Mouse (Mus musculus) forebrain, embryonic 15.5 days (tissue): ENCODE results near the gene Pank2. TPM values are rescaled to one million over a fixed set of nuclear protein-coding genes. Genes with fewer than 3 reads are reported as not detected.
A peak's percentile ranks its signal among the peaks of the same experiment; 100 is the strongest.

Experiments
- ATAC-seq: fragments of 200-750 bp; cut with Nextera tagmentation; replicated peaks from 2 replicates; pipeline ENCODE4 v1.8.0; 2017; ENCODE audit warnings: mild to moderate bottlenecking, moderate TSS enrichment, moderate library complexity
- H3K27ac ChIP-seq: fragments of 300-500 bp; sonication (generic); replicated peaks from 2 replicates; pipeline ENCODE4 v1.5.1; 2015; ENCODE audit warnings: mild to moderate bottlenecking, inconsistent platforms
- H3K27me3 ChIP-seq: fragments of 300-500 bp; sonication (generic); 2 replicates; pipeline ENCODE4 v1.6.1; 2015; ENCODE audit warnings: inconsistent platforms
- H3K36me3 ChIP-seq: fragments of 300-500 bp; sonication (generic); 2 replicates; pipeline ENCODE4 v1.6.1; 2015; ENCODE audit warnings: mild to moderate bottlenecking, inconsistent platforms
- H3K4me1 ChIP-seq: fragments of 300-500 bp; sonication (generic); 2 replicates; pipeline ENCODE4 v1.6.1; 2015; ENCODE audit warnings: inconsistent platforms
- H3K4me2 ChIP-seq: fragments of 300-500 bp; sonication (generic); replicated peaks from 2 replicates; pipeline ENCODE4 v1.6.1; 2015; ENCODE audit warnings: mild to moderate bottlenecking, inconsistent platforms
- H3K4me3 ChIP-seq: fragments of 300-500 bp; sonication (generic); 2 replicates; pipeline ENCODE4 v1.5.1; 2015; ENCODE audit warnings: mild to moderate bottlenecking, inconsistent platforms
- H3K9ac ChIP-seq: fragments of 300-500 bp; sonication (generic); replicated peaks from 2 replicates; pipeline ENCODE4 v1.6.1; 2015; ENCODE audit warnings: mild to moderate bottlenecking, inconsistent platforms
- H3K9me3 ChIP-seq: fragments of 300-500 bp; sonication (generic); 2 replicates; pipeline ENCODE4 v1.6.1; 2016; ENCODE audit warnings: inconsistent platforms
- WGBS: fragments of 180-500 bp; shearing (Covaris S2); methylation state at CpG from one replicate; pipeline ENCODE4 v1.1.7; 2015; ENCODE audit warnings: mixed read lengths; 5-methylcytosine and 5-hydroxymethylcytosine counted together
- polyA plus RNA-seq: library from polyadenylated mRNA; unstranded; fragments of >200 nt; fragmentation: Nextera tagmentation; extraction: Ambion mirVana; gene quantifications from 2 replicates; pipeline ENCODE4 v1.2.1, GENCODE M21; 2015

The Pank2 gene
- polyA plus RNA-seq, 1 experiment from 2014 or later = 37.0 TPM

GRCm38 (mm10) chr2:131234127-131234650, 28.1 kb upstream of the Pank2 start:
- Histone ChIP-seq H3K27me3 (no peaks in the 10 kb centered on the region), H3K27ac (no peak overlapping the region), H3K4me2 (peak overlapping the region; percentile 63), H3K9ac (peak overlapping the region; percentile 32), H3K4me3 (peak overlapping the region; percentile 43), H3K36me3 (no peaks in the 10 kb centered on the region), H3K9me3 (no peaks in the 10 kb centered on the region), H3K4me1 (peaks cover 14% of the 10 kb centered on the region)
- ATAC-seq = peak; percentile 9; the same call in 1 of the 2 replicates
- 14% methylated on average over 28 of the region's 28 CpGs for WGBS

GRCm38 (mm10) chr2:131234970-131235635, 27.2 kb upstream of the Pank2 start:
- Histone ChIP-seq H3K27ac (no peak overlapping the region), H3K4me2 (peak overlapping the region; percentile 63; the same call in 1 of the 2 replicates), H3K4me3 (no peak overlapping the region), H3K9ac (no peak overlapping the region), H3K36me3 (no peaks in the 10 kb centered on the region), H3K4me1 (peaks cover 14% of the 10 kb centered on the region), H3K27me3 (no peaks in the 10 kb centered on the region), H3K9me3 (no peaks in the 10 kb centered on the region)
- WGBS = 86% methylated on average over 7 of the region's 7 CpGs
- ATAC-seq = no peak

- Histone ChIP-seq H3K4me1 (no peaks in the 10 kb centered on the region), H3K4me2 (no peak overlapping the region), H3K27ac (no peak overlapping the region), H3K36me3 (no peaks in the 10 kb centered on the region), H3K9me3 (no peaks in the 10 kb centered on the region), H3K4me3 (no peak overlapping the region), H3K27me3 (no peaks in the 10 kb centered on the region), H3K9ac (no peak overlapping the region)
- ATAC-seq = no peak
These were observed 20.1 kb upstream of the Pank2 start for GRCm38 (mm10) chr2:131242180-131242579.

GRCm38 (mm10) chr2:131242929-131243328, 19.4 kb upstream of the Pank2 start:
- Histone ChIP-seq H3K27ac (no peak overlapping the region), H3K4me1 (no peaks in the 10 kb centered on the region), H3K9me3 (no peaks in the 10 kb centered on the region), H3K27me3 (no peaks in the 10 kb centered on the region), H3K36me3 (no peaks in the 10 kb centered on the region), H3K9ac (no peak overlapping the region), H3K4me3 (no peak overlapping the region), H3K4me2 (no peak overlapping the region)
- 95% methylated on average over 7 of the region's 7 CpGs for WGBS
- ATAC-seq = no peak

- no peak for ATAC-seq
These were observed 8.5 kb upstream of the Pank2 start for GRCm38 (mm10) chr2:131253681-131254328.

GRCm38 (mm10) chr2:131254329-131254713, 8.0 kb upstream of the Pank2 start:
- H3K4me2 ChIP-seq = no peak overlapping the region
- H3K9me3 ChIP-seq = no peaks in the 10 kb centered on the region
- 81% methylated on average over 2 of the region's 2 CpGs for WGBS
- H3K36me3 ChIP-seq = no peaks in the 10 kb centered on the region
- no peaks in the 10 kb centered on the region for H3K4me1 ChIP-seq
- no peak for ATAC-seq
- H3K27ac ChIP-seq = no peak overlapping the region
- H3K9ac ChIP-seq = no peak overlapping the region
- H3K4me3 ChIP-seq = no peak overlapping the region
- no peaks in the 10 kb centered on the region for H3K27me3 ChIP-seq

More at GRCm38 (mm10) chr2:131253681-131254328, 8.5 kb upstream of the Pank2 start:
- H3K9me3 ChIP-seq = no peaks in the 10 kb centered on the region
- H3K27me3 ChIP-seq = no peaks in the 10 kb centered on the region
- no peak overlapping the region for H3K4me2 ChIP-seq
- H3K9ac ChIP-seq = no peak overlapping the region
- no peaks in the 10 kb centered on the region for H3K4me1 ChIP-seq
- H3K27ac ChIP-seq = no peak overlapping the region
- no peak overlapping the region for H3K4me3 ChIP-seq
- WGBS = 36% methylated on average over 7 of the region's 7 CpGs
- no peaks in the 10 kb centered on the region for H3K36me3 ChIP-seq

GRCm38 (mm10) chr2:131255738-131256137, 6.6 kb upstream of the Pank2 start:
- H3K27ac ChIP-seq = no peak overlapping the region
- no peaks in the 10 kb centered on the region for H3K9me3 ChIP-seq
- no peak overlapping the region for H3K4me3 ChIP-seq
- 59% methylated on average over 3 of the region's 3 CpGs for WGBS
- no peak for ATAC-seq
- no peaks in the 10 kb centered on the region for H3K36me3 ChIP-seq
- H3K4me1 ChIP-seq = peaks cover 4% of the 10 kb centered on the region; the same call in 1 of the 2 replicates
- no peaks in the 10 kb centered on the region for H3K27me3 ChIP-seq
- H3K9ac ChIP-seq = no peak overlapping the region
- no peak overlapping the region for H3K4me2 ChIP-seq

GRCm38 (mm10) chr2:131258693-131259092, 3.6 kb upstream of the Pank2 start:
- Histone ChIP-seq H3K36me3 (no peaks in the 10 kb centered on the region), H3K4me3 (no peak overlapping the region), H3K27ac (no peak overlapping the region), H3K4me2 (no peak overlapping the region), H3K27me3 (no peaks in the 10 kb centered on the region), H3K9me3 (no peaks in the 10 kb centered on the region), H3K9ac (no peak overlapping the region), H3K4me1 (peaks cover 20% of the 10 kb centered on the region)
- 81% methylated on average over 8 of the region's 8 CpGs for WGBS
- ATAC-seq = no peak

- Histone ChIP-seq H3K9ac (no peak overlapping the region), H3K9me3 (no peaks in the 10 kb centered on the region), H3K4me2 (no peak overlapping the region), H3K27me3 (no peaks in the 10 kb centered on the region), H3K27ac (0 out of 2 replicates have a peak overlapping the region, but pooled peaks have one; percentile 7), H3K4me1 (peaks cover 37% of the 10 kb centered on the region), H3K36me3 (no peaks in the 10 kb centered on the region), H3K4me3 (no peak overlapping the region)
- WGBS = 62% methylated on average over 9 of the region's 9 CpGs
- no peak for ATAC-seq
These were observed 1.6 kb upstream of the Pank2 start for GRCm38 (mm10) chr2:131260544-131261307.

GRCm38 (mm10) chr2:131261481-131262212, 648 bp upstream of the Pank2 start:
- peak; percentile 80 for ATAC-seq
- Histone ChIP-seq H3K9me3 (no peaks in the 10 kb centered on the region), H3K27me3 (no peaks in the 10 kb centered on the region), H3K4me2 (peak overlapping the region; percentile 76), H3K9ac (peak overlapping the region; percentile 63), H3K27ac (peak overlapping the region; percentile 99), H3K4me3 (peak overlapping the region; percentile 89), H3K4me1 (peaks cover 41% of the 10 kb centered on the region), H3K36me3 (no peaks in the 10 kb centered on the region)
- WGBS = 3% methylated on average over 10 of the region's 10 CpGs

- under 1% methylated on average over 59 of the region's 59 CpGs for WGBS
- peak; percentile 79 for ATAC-seq
- H3K4me2 ChIP-seq = peak overlapping the region; percentile 76
- no peaks in the 10 kb centered on the region for H3K9me3 ChIP-seq
- peaks cover 51% of the 10 kb centered on the region for H3K4me1 ChIP-seq
- H3K27me3 ChIP-seq = no peaks in the 10 kb centered on the region
- H3K36me3 ChIP-seq = no peaks in the 10 kb centered on the region
- H3K4me3 ChIP-seq = peak overlapping the region; percentile 89
- H3K9ac ChIP-seq = peak overlapping the region; percentile 94
- peak overlapping the region; percentile 99 for H3K27ac ChIP-seq
These were observed 680 bp downstream of the Pank2 start for GRCm38 (mm10) chr2:131262680-131263670.
